Mouse (Mus musculus) CD4-positive helper T cell, adult 2 months (primary cell): ENCODE data around the gene Atxn7l1.
"Not testable (repeated sequence)": the region's sequence is repeated elsewhere in the genome, so short reads cannot be mapped to it uniquely, and the experiment has no call there.

Experiments used
- DNase-seq: peaks from one replicate; pipeline ENCODE4 v3.0.0-alpha.2; 2012; ENCODE audit warnings: low read depth, missing footprints, low spot score

The Atxn7l1 gene

DNA sequence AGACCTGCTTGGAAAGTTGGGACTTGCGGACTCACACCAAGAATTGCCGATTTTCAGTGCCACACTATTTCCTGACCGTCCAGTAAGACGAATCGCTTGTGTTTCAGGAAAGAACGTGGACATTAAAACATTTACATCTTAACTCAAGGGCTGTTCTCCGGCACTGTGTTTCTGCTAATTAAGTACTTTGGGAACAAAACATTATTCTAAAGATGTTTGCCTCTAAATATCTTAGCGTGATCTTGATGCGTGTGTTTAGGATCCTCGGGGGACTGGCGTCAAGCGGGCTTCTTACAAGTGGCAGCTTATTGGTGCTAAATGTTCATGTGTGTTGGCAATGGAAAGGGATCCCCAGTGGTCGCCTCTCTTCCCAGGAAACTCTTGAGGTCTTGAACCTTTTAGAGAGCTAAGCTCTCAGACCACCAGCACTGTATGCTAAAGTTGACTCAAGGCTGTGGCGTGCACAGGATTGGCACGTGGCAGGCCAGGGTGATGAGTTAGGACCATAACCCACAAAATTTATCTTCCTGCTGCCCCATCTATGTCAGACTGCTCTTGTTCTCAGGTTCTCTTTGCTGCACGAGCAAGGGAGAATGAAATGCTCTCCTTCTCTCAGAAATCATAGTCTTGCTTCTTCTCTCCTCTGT, 2.2 kb downstream of the Atxn7l1 start:
- DNase-seq = no peak

DNA sequence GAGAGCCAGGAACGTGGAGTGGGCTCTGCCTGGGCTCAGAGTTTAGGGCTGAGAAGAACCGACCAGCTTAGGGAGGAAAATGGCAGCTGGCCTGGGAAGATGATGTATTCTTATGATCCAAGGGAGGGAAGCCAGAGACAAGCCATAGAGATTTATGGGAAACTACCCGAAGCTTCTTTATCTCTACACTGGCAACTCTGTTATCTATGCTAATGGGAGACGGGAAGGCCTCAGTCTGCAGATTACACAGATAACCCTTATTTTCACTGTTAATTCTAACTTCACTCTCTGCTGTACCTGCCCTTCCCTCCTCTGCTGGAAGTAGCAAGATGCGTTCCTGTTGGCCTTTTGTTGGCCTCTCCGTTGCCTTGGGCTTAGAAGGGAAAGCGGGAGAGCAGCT, 5.6 kb downstream of the Atxn7l1 start:
- DNase-seq = no peak

DNA sequence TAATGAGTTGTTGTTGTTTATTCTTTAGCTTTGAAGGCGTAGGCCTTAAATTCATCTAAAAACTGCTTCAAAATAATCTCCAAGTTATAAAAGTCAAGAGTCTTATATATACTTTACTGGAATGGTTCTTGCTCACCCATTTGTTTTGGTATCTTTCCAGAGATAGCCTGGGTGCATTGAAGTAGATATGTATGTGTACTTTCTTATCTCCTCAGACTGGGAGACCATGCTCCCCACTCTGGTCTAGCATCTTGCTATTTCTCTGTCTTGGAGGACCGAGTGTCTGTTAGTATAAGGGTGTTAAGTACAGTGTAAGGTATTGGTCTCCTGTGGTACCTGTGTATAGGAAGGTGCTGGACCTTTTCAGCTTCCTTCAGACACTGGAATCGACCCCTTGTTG, 6.4 kb downstream of the Atxn7l1 start:
- DNase-seq = no peak

DNA sequence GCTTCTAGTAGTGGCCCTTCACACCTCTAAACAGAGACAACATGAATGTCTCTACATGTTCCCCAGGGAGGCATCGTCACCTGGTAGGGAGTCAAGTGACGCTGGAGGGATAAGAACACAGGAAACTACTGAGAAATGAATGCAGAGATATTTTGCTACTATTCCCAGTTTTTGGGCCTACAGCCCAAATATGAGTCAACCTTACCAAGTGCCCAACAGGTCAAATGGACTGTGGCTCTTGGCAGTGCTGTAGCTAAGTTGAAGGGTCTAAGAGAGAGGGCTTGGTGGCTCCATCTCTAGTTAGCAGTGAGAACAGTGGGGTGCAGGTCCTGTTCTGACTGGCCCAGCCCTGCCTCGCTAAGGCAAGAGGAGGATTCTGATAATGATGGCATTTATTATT, 7.2 kb downstream of the Atxn7l1 start:
- DNase-seq = no peak

DNA sequence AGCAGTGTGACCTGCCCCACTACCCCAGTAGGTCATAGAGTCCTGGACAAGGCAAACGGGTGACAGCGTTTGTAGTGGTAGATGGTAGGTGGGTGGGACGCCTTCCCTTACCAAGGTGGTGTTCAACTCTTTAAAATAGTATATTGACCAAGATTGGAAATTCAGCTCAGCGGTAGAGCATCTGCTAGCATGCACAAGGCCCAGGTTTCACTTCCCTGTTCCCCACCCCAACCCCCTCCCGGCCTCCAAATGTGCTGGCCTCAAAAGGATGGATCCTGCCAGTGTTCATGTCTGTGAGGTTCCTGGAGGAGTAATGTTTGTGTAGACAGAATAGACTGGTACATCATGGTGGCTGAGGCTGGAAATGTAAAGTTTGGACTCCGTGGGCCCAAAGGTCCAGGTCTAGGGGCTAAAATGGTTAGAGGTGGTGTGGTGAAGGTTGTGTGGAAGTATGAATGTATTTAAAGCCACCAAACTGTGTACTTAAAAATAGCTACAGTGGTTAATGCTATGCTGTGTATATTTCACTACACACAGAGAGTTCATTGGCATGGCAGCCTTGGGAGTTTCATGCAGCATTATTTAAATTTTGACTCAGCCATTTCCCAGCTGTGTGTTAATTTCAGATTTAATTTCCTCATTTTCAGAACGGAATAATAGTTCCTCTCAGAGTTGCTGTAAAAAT, 9.0 kb downstream of the Atxn7l1 start:
- DNase-seq = no peak

DNA sequence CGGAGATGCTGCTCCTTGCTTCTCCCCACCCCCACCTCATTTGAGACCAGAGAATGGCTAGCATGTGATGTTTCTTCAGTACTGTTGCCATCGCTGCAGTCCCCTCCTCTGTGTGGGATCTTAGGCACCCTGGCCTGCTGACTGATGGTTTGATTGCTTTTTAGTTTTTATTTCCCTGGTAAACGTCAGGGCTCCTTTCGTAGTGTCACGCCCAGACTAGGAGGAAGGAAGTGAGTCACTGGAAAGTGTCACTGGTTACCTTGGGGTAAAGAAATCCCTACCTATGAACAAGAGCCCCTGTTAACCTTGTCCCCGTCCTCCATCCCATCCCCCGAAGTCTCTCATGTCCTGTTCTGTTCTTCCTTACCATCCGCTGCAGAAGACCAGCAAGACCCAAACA, 10.8 kb downstream of the Atxn7l1 start:
- DNase-seq = peak; percentile 86

DNA sequence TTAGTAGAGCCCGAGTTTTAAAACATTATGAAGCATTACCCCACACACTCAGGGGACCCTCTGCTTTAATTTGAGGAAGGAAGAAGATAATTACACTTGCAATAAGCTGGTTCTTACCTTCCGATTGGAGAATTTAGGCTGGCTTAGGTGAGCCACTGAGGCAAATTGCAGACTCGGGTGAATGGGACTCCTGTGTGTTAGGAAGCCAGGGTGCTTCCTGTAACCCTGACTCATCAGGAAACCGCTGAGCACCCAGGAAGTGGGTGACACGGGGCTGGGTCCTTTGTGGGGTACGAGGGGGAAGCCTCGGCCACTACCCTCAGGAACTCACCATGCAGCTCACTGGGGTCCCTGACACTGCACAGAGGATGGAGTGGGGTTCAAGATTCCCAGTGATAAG, 12.9 kb downstream of the Atxn7l1 start:
- peak; percentile 82 for DNase-seq

DNA sequence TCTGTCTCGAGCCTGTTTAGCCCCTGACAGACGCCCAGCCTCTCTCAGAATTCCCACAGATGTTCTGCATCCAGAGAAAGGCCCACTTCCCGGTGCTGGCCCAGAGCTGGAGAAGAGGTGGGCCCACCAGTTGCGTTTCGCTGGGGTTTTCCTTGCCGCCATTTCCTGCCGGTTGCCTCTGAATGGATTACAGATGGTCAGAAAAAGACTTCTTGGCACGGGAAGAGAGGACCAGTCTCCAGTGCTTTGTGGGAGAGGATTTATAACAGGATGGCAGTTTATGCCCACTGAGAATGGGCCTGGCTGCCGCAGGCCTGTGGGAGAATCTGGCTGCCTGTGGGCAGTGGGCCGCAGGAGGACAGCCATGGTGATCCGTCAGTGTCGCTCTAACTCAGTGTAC, 15.0 kb downstream of the Atxn7l1 start:
- no peak for DNase-seq

DNA sequence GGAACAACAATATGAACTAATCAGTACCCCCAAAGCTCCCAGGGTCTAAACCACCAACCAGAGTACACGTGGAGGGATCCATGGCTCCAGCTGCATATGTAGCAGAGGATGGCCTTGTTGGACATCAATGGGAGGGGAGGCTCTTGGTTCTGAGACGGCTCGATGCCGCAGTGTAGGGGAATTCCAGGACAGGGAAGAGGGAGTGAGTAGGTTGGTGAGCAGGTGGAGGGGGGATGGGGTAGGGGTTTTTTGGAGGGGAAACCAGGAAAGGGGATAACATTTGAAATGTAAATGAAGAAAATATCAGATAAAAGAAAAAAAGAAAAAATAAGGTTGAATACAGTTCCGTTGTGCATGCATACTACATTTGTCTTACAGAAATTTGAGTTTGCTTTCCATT, 16.5 kb downstream of the Atxn7l1 start:
- not testable (repeated sequence) for DNase-seq

DNA sequence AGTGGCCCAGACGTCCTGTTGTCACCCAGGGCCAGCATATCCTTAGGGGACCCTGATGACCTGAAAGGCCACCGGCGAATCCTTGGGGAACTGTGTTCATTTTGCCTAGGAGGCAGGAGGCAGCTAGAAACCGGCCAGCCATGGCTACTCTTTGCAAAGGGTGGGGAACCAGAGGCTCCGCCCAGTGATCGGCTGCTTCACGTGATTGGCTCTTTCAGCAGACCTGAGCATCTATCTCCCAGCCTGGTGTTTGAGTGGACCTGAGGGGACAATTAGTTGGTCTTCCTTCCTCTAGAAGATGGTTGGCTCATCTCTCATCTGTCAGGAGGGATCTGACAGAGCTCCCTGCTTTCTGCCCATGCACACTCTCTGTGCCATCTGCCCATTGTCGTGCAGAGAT, 19.2 kb downstream of the Atxn7l1 start:
- no peak for DNase-seq

DNA sequence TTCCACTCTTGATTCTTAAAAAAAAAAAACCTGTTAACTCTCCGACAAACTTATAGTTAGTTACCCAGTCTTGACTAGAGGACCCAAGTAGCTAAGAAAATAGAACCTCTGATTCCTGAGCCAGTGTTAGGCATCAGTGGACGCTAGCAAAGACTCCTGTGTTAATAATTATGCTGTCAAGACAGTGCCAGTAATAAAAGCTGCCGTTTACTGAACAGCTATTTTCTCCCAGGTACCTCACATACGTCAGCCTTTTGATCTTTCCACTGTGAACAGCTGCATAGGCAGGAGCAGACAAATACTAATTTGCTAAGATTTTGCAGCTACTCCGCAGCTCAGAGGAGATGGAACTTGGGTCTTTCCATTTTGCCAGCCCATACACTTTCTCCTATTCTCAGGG, 20.1 kb downstream of the Atxn7l1 start:
- DNase-seq = no peak

DNA sequence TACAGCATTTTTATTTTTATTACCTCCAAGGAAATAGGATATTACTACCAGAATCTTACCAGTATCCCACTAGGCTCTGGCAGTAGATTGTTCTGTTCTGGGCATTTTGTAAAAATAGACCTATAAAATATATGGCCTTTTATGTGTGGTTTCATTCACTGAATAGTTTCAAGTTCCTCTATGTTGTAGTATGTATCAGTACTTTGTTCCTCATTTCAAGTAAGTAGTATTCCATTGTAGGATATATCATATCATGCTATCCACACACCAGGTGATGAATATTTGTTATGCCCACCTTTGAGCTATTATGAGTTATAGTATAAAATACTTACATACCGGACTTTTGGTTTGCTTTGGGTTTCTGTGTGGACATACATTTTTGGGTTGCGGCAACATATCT, 21.0 kb downstream of the Atxn7l1 start:
- DNase-seq = no peak

DNA sequence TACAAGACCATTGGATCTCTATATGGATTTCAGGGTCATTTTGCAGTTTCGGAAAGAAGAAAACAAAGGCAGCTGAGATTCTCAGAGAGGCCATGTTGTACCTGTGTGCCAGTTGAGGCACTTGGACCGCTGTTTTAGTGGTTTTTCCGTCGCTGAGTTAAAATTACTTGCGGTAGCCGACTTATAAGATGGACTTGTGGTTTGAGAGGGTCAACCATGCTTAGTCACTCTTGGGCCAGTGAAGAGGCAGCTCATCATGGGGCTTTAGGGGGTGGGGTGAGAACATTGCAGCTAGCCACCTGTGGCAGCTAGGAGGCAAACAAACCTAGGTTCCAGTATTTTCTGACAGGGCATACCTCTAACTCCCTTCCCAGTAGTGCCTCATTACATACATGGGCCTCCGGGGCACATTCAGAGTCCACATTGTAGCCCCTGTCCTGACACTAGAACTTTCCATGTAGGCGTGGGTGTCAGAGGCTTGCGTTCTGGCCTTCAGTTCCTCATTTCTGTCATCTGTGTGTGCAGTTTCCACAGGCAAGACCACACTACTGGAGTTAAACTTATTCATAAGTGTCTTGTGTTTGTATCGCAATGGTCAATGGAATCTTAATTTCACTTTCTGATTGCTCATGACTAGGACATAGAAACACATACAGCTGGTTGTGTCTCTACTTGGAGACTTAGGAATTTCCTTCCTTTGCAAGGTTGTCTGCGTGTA, 22.4 kb downstream of the Atxn7l1 start:
- peak; percentile 45 for DNase-seq

DNA sequence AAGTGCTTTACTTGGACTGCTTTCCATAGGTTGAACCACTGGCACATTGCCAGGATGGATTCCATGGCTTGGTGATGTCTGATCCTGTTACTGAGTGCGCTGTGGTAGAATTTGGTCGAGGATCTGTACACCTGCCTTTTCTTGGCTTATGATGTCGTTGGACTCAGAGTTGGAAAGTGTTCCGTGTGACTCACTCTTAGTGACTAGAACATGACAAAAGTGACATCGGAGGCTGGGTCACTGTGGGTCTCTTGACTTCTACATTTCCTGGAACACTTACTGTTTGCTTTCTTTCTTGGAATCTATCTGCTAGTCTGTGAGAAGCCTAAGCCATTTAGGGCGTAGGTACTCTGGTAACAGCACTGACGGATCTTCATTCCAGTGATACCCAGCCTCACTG, 23.3 kb downstream of the Atxn7l1 start:
- DNase-seq = peak; percentile 62

DNA sequence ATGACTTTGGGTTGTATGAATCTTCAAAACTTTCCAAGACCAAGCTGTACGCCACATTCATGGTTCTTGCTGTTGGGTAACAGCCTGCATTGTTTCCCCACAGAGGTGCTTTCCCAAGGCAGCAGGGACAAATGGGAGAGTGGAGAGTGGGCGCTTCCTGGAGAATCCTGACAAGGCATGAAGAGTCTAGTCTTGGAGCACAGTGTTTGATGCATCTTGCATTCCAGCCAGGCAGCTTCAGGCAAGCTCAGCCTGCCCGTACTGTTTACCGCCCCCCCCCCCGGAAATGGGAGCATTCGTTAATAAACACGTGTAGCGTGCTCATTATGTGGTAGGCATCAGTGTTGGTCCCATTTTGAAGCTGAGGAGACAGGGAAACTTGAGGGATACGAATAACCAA, 25.4 kb downstream of the Atxn7l1 start:
- peak; percentile 27 for DNase-seq

DNA sequence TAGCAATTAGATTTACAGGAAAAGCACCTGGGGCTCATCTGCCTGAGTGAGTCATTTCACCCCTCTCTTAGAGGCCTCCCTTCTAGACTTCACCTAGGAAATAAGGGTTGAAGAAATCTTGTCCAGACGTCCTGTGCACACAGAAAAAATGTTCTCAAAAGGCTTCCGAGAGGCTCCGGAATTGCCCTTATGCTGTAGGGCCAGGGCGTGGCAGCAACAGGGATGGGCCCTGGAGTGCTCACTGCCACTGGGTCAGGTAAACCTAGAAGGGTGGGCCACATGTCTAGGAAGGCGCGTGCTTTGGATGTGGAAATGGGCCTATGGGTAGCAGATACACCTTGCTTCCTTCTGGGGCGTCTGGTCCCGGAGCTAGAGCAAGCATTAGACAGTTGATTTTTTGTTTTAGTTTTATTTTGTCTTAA, 26.2 kb downstream of the Atxn7l1 start:
- DNase-seq = peak; percentile 66

DNA sequence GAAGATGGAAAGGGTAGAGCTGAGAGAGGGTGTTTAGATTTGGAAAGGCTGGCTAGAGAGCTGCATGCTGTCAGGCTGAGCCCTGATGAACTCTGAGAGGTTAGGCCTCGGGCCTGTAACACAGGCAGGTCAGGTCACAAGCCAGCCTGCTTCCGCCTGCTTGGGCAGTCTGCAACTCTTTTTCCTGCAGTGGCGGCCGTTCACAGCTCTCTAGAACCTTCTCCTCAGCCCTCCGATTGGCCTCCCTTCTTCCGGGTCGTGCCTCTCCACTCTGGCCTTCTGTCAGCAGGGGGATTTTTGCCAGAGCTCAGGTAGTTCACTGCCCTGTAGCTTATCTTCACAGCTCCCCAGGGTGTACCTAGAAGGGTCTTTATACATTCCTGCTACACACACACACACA, 26.7 kb downstream of the Atxn7l1 start:
- peak; percentile 67 for DNase-seq

DNA sequence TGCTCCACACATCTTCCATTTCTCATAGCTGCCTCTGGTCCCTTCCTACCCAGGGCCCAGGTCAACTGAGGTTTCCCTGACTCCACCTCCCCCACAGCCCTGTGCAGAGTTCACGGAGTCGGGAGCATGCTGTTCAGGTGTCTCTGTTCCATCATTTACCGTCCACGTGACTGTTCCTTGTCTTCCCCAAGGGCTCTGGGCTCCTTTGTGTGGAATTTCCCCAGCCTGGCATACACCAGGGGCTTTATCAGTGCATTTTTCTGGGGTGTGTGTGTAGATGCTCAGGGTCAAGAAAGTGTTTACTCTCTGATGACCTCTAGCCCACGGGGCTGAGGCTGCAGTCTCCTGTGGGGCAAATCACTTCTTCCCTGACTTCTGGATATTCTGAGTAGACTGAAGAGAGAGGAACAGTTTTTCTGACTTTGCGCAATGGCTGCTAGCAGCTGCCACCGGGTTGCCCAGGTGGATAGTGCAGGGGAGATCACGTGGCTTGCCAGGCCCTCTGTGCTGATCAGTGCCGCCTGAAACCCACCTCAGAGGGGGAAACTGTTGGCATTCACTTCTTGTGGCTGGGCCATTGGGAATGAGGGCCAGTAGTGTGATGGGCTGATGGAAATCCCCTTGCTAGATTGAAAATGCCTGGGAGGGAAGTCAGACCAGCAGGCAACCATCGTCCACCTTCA, 27.3 kb downstream of the Atxn7l1 start:
- DNase-seq = peak; percentile 37

DNA sequence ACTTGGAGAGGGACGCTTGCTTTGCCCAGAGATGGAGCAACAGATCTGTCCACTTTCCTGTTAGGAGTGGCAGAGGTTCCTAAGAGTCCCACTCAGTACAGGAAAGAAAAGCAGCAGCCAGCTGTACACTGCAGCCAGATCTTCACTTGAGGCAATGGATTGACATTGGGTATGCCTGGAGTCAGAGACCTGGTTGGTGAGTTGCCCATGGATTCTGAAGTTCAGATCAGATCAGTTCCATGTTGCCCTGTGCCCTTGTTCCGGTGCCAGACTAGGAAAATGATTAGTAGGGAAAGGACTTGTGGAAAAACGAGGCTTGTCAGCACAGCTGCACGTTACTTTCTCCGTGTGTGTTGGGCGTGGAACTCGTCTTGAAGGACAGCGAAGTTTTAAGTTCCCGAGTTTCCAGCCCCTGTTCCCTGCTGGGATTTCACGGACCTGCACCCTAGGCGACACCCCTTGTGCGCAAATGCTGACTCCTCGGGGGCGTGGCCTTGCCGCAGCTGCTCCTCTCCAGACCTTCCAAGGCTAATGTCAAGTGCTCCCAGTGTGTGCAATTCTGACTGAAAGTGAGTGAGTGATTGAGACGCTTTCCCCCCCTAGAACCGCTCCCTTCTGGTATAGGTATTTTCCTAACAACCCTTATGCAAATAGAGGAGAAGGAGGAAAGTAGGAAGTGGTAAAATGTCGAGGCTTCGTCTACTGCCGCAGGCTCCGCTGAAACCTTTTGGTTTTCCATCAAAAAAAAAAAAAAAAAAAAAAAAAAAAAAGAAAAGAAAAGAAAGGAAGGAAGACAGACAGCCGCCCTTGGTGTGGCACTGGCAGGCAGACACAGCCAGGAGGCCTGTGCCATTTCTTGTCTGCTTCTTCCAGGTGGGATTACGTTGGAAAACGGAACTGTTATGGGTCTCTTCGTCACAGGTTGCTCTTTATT, 28.4 kb downstream of the Atxn7l1 start:
- DNase-seq = peak; percentile 65

DNA sequence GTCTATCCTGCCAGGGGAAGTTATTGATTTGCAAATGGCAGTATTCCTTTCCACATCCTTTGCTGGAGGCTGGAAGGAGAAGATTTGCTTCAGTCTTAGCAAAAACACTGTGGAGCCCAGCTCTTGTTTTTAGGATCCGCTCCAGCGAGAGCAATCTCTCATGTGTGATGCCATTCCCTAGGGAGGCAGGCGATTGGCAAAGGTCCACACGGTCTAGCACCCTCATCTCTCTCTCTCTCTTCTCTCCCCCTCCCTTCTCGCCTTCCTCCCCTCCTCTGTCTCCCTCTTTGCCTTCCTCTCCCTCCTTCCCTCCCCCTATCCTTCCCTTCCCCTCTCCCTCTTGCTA, 29.0 kb downstream of the Atxn7l1 start:
- DNase-seq = no peak

DNA sequence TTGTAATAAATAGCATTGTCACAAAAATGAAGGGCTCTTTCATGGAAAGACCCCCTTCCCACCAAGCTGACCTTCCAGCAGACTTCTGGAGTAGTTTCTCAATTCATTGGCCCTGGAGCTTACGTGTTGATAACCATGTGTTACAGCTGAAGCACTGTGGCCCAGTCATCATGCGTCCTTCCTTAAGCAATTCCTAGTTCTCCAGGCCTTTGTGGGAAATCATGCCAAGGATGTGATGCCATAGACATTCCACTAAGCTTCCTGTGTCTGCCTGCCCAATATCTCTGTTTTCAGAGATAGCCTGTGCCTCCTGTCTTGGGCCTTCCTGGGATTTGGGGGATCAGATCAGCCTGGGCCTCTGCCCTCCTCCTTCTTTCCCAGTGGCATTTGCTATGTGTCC, 32.9 kb downstream of the Atxn7l1 start:
- no peak for DNase-seq
